Mouse (Mus musculus) limb, embryonic 15.5 days (tissue): ENCODE measurements around the gene Nmt2. TPM values are rescaled to one million over a fixed set of nuclear protein-coding genes. Genes with fewer than 3 reads are reported as not detected.

Experiments used
- ATAC-seq: fragments of 200-750 bp; cut with Nextera tagmentation; 2 replicates; pipeline ENCODE4 v1.8.0; 2017; ENCODE audit warnings: low read depth, moderate TSS enrichment; ENCODE audit not compliant: insufficient number of reproducible peaks, low FRiP score, low TSS enrichment
- H3K27ac ChIP-seq: fragments of 300-500 bp; sonication (generic); 2 replicates; pipeline ENCODE4 v1.5.1; 2015; ENCODE audit warnings: moderate library complexity, mild to moderate bottlenecking, inconsistent platforms
- H3K27me3 ChIP-seq: fragments of 300-500 bp; sonication (generic); 2 replicates; pipeline ENCODE4 v1.6.1; 2015; ENCODE audit warnings: inconsistent platforms
- H3K36me3 ChIP-seq: fragments of 300-500 bp; sonication (generic); 2 replicates; pipeline ENCODE4 v1.6.1; 2015; ENCODE audit warnings: inconsistent platforms
- H3K4me1 ChIP-seq: fragments of 300-500 bp; sonication (generic); 2 replicates; pipeline ENCODE4 v1.6.1; 2015; ENCODE audit warnings: inconsistent platforms
- H3K4me2 ChIP-seq: fragments of 300-500 bp; sonication (generic); 2 replicates; pipeline ENCODE4 v1.6.1; 2015; ENCODE audit warnings: mild to moderate bottlenecking, inconsistent platforms
- H3K4me3 ChIP-seq: fragments of 300-500 bp; sonication (generic); 2 replicates; pipeline ENCODE4 v1.5.1; 2015; ENCODE audit warnings: mild to moderate bottlenecking, inconsistent platforms
- H3K9ac ChIP-seq: fragments of 300-500 bp; sonication (generic); 2 replicates; pipeline ENCODE4 v1.6.1; 2015; ENCODE audit warnings: inconsistent platforms
- H3K9me3 ChIP-seq: fragments of 300-500 bp; sonication (generic); 2 replicates; pipeline ENCODE4 v1.6.1; 2016; ENCODE audit warnings: inconsistent platforms
- WGBS: fragments of 180-500 bp; shearing (Covaris S2); methylation state at CpG from one replicate; pipeline ENCODE4 v1.1.7; 2015; 5-methylcytosine and 5-hydroxymethylcytosine counted together
- polyA plus RNA-seq: library from polyadenylated mRNA; unstranded; fragments of >200 nt; fragmentation: Nextera tagmentation; extraction: Ambion mirVana; gene quantifications from 2 replicates; pipeline ENCODE4 v1.2.1, GENCODE M21; 2015

Nmt2 gene
- polyA plus RNA-seq, 1 experiment from 2014 or later, result 36.6 TPM

- no peak overlapping the region; the same call in 1 of the 2 replicates for H3K9ac ChIP-seq
- H3K27ac ChIP-seq, result no peak overlapping the region
- 80% methylated on average over 5 of the region's 5 CpGs for WGBS
- no peak for ATAC-seq
- peaks cover 9% of the 10 kb centered on the region for H3K27me3 ChIP-seq
- no peaks in the 10 kb centered on the region for H3K9me3 ChIP-seq
- peaks cover 18% of the 10 kb centered on the region for H3K36me3 ChIP-seq
- H3K4me3 ChIP-seq, result peak overlapping the region; percentile 77
- H3K4me2 ChIP-seq, result peak overlapping the region; percentile 67
- peaks cover 16% of the 10 kb centered on the region for H3K4me1 ChIP-seq
Observed at GRCm38 (mm10) chr2:3331071-3331703, 47.2 kb downstream of the Nmt2 start.

- no peak for ATAC-seq
- 2% methylated on average over 21 of the region's 21 CpGs for WGBS
- Histone ChIP-seq H3K9ac (peak overlapping the region; percentile 78), H3K36me3 (peaks cover 13% of the 10 kb centered on the region), H3K27me3 (peaks cover 16% of the 10 kb centered on the region), H3K4me3 (peak overlapping the region; percentile 77), H3K4me2 (peak overlapping the region; percentile 67), H3K4me1 (peaks cover 18% of the 10 kb centered on the region), H3K9me3 (no peaks in the 10 kb centered on the region), H3K27ac (peak overlapping the region; percentile 81)
Observed at GRCm38 (mm10) chr2:3332056-3332455, 48.0 kb downstream of the Nmt2 start.

- under 1% methylated on average over 45 of the region's 45 CpGs for WGBS
- peak within 1 kb of the TSS; percentile 77 for H3K4me3 ChIP-seq
- peaks cover 20% of the 10 kb centered on the region for H3K27me3 ChIP-seq
- ATAC-seq, result peak; percentile 99
- H3K4me1 ChIP-seq, result peaks cover 18% of the 10 kb centered on the region
- no peaks in the 10 kb centered on the region for H3K9me3 ChIP-seq
- H3K9ac ChIP-seq, result peak within 1 kb of the TSS; percentile 78
- H3K4me2 ChIP-seq, result peak within 1 kb of the TSS; percentile 67
- H3K27ac ChIP-seq, result peak within 1 kb of the TSS; percentile 81
- H3K36me3 ChIP-seq, result peaks cover 13% of the 10 kb centered on the region
Observed at GRCm38 (mm10) chr2:3332484-3333242, 48.7 kb downstream of the Nmt2 start, which contains the start of gene Rpp38. Rpp38 (minus strand) TSS chr2:3332643.

GRCm38 (mm10) chr2:3333761-3334160 is 49.7 kb downstream of the Nmt2 start:
- no peak overlapping the region for H3K27ac ChIP-seq
- no peak overlapping the region for H3K4me3 ChIP-seq
- 88% methylated on average over 12 of the region's 12 CpGs for WGBS
- H3K9me3 ChIP-seq, result no peaks in the 10 kb centered on the region
- H3K27me3 ChIP-seq, result peaks cover 23% of the 10 kb centered on the region
- H3K4me2 ChIP-seq, result no peak overlapping the region
- peaks cover 18% of the 10 kb centered on the region for H3K4me1 ChIP-seq
- H3K36me3 ChIP-seq, result peaks cover 4% of the 10 kb centered on the region
- H3K9ac ChIP-seq, result no peak overlapping the region
- ATAC-seq, result no peak

- H3K4me3 ChIP-seq, result peak within 1 kb of the TSS; percentile 19; the same call in 1 of the 2 replicates
- H3K36me3 ChIP-seq, result no peaks in the 10 kb centered on the region
Observed at GRCm38 (mm10) chr2:3335611-3336301, 51.7 kb downstream of the Nmt2 start, which contains the start of gene Acbd7. Acbd7 (plus strand) TSS chr2:3336168.

GRCm38 (mm10) chr2:3348422-3348821 is 64.4 kb downstream of the Nmt2 start:
- ATAC-seq, result no peak
- Histone ChIP-seq H3K9ac (no peak overlapping the region), H3K4me3 (no peak overlapping the region), H3K4me1 (no peaks in the 10 kb centered on the region), H3K36me3 (no peaks in the 10 kb centered on the region), H3K27ac (no peak overlapping the region), H3K27me3 (0 out of 2 replicates have a peak, but pooled peaks cover 4% of the 10 kb centered on the region), H3K4me2 (no peak overlapping the region), H3K9me3 (no peaks in the 10 kb centered on the region)
- 86% methylated on average over 4 of the region's 4 CpGs for WGBS

More at GRCm38 (mm10) chr2:3335611-3336301, 51.7 kb downstream of the Nmt2 start, which contains the start of gene Acbd7:
- Histone ChIP-seq H3K9me3 (no peaks in the 10 kb centered on the region), H3K27ac (no peak within 1 kb of the TSS), H3K4me2 (peak within 1 kb of the TSS; percentile 37), H3K27me3 (peaks cover 23% of the 10 kb centered on the region), H3K9ac (no peak within 1 kb of the TSS), H3K4me1 (peaks cover 18% of the 10 kb centered on the region)
- ATAC-seq, result no peak
- 6% methylated on average over 20 of the region's 20 CpGs for WGBS

GRCm38 (mm10) chr2:3348919-3349318 is 64.9 kb downstream of the Nmt2 start:
- Histone ChIP-seq H3K9me3 (no peaks in the 10 kb centered on the region), H3K4me3 (no peak overlapping the region), H3K9ac (no peak overlapping the region), H3K4me2 (no peak overlapping the region), H3K36me3 (no peaks in the 10 kb centered on the region), H3K4me1 (no peaks in the 10 kb centered on the region), H3K27ac (no peak overlapping the region), H3K27me3 (0 out of 2 replicates have a peak, but pooled peaks cover 4% of the 10 kb centered on the region)
- no peak for ATAC-seq
- 19% methylated on average over 3 of the region's 3 CpGs for WGBS

- no peak for ATAC-seq
- no peak overlapping the region for H3K9ac ChIP-seq
- no peak overlapping the region for H3K4me2 ChIP-seq
- no peaks in the 10 kb centered on the region for H3K4me1 ChIP-seq
- no peak overlapping the region for H3K27ac ChIP-seq
- no peaks in the 10 kb centered on the region for H3K9me3 ChIP-seq
- H3K36me3 ChIP-seq, result no peaks in the 10 kb centered on the region
- H3K4me3 ChIP-seq, result no peak overlapping the region
- H3K27me3 ChIP-seq, result no peaks in the 10 kb centered on the region
Observed at GRCm38 (mm10) chr2:3353160-3353559, 69.1 kb downstream of the Nmt2 start.

GRCm38 (mm10) chr2:3355793-3356192 is 71.8 kb downstream of the Nmt2 start:
- Histone ChIP-seq H3K4me1 (no peaks in the 10 kb centered on the region), H3K9ac (no peak overlapping the region), H3K27me3 (no peaks in the 10 kb centered on the region), H3K27ac (no peak overlapping the region), H3K4me3 (no peak overlapping the region), H3K36me3 (no peaks in the 10 kb centered on the region), H3K9me3 (no peaks in the 10 kb centered on the region), H3K4me2 (no peak overlapping the region)
- WGBS, result 83% methylated on average over 8 of the region's 8 CpGs
- ATAC-seq, result no peak

GRCm38 (mm10) chr2:3356311-3356710 is 72.3 kb downstream of the Nmt2 start:
- no peaks in the 10 kb centered on the region for H3K4me1 ChIP-seq
- no peaks in the 10 kb centered on the region for H3K9me3 ChIP-seq
- H3K36me3 ChIP-seq, result no peaks in the 10 kb centered on the region
- no peak overlapping the region for H3K9ac ChIP-seq
- no peak for ATAC-seq
- 50% methylated on average over 3 of the region's 3 CpGs for WGBS
- H3K4me2 ChIP-seq, result no peak overlapping the region
- H3K27me3 ChIP-seq, result no peaks in the 10 kb centered on the region
- H3K27ac ChIP-seq, result no peak overlapping the region
- H3K4me3 ChIP-seq, result no peak overlapping the region

GRCm38 (mm10) chr2:3357887-3358286 is 73.9 kb downstream of the Nmt2 start:
- no peak overlapping the region for H3K9ac ChIP-seq
- H3K4me3 ChIP-seq, result no peak overlapping the region
- no peak for ATAC-seq
- H3K36me3 ChIP-seq, result no peaks in the 10 kb centered on the region
- no peaks in the 10 kb centered on the region for H3K4me1 ChIP-seq
- no peaks in the 10 kb centered on the region for H3K27me3 ChIP-seq
- WGBS, result 69% methylated on average over 3 of the region's 3 CpGs
- H3K4me2 ChIP-seq, result no peak overlapping the region
- H3K27ac ChIP-seq, result no peak overlapping the region
- no peaks in the 10 kb centered on the region for H3K9me3 ChIP-seq

- Histone ChIP-seq H3K36me3 (no peaks in the 10 kb centered on the region), H3K9me3 (no peaks in the 10 kb centered on the region), H3K27me3 (no peaks in the 10 kb centered on the region), H3K9ac (no peak overlapping the region), H3K27ac (no peak overlapping the region), H3K4me2 (no peak overlapping the region), H3K4me1 (no peaks in the 10 kb centered on the region), H3K4me3 (no peak overlapping the region)
- 85% methylated on average over 3 of the region's 3 CpGs for WGBS
- no peak for ATAC-seq
Observed at GRCm38 (mm10) chr2:3361067-3361466, 77.1 kb downstream of the Nmt2 start.
